Mouse (Mus musculus) midbrain, embryonic 11.5 days (tissue): ENCODE results near the gene Cotl1. TPM values are rescaled to one million over a fixed set of nuclear protein-coding genes. Genes with fewer than 3 reads are reported as not detected.

ENCODE experiments used
- ATAC-seq: fragments of 200-750 bp; cut with Nextera tagmentation; 2 replicates; pipeline ENCODE4 v1.8.0; 2017; ENCODE audit warnings: moderate TSS enrichment, moderate library complexity; ENCODE audit not compliant: low FRiP score
- DNase-seq: peaks from one replicate; pipeline ENCODE4 v3.0.0; 2015; ENCODE audit warnings: low spot score; ENCODE audit errors: missing footprints
- H3K27ac ChIP-seq: fragments of 300-500 bp; sonication (generic); 2 replicates; pipeline ENCODE4 v1.5.1; 2014; ENCODE audit warnings: low read depth, low read length
- H3K27me3 ChIP-seq: fragments of 300-500 bp; sonication (generic); 2 replicates; pipeline ENCODE4 v1.6.1; 2014; ENCODE audit warnings: mild to moderate bottlenecking, low read length, moderate library complexity, mixed read lengths; ENCODE audit not compliant: control insufficient read depth, insufficient read depth
- H3K36me3 ChIP-seq: fragments of 300-500 bp; sonication (generic); 2 replicates; pipeline ENCODE4 v1.6.1; 2014; ENCODE audit warnings: mild to moderate bottlenecking, low read length, moderate library complexity, mixed read lengths; ENCODE audit not compliant: control insufficient read depth, insufficient read depth
- H3K4me1 ChIP-seq: fragments of 300-500 bp; sonication (generic); 2 replicates; pipeline ENCODE4 v1.6.1; 2014; ENCODE audit warnings: low read length; ENCODE audit not compliant: control insufficient read depth, insufficient read depth
- H3K4me2 ChIP-seq: fragments of 300-500 bp; sonication (generic); 2 replicates; pipeline ENCODE4 v1.6.1; 2014; ENCODE audit warnings: mild to moderate bottlenecking, moderate library complexity
- H3K4me3 ChIP-seq: fragments of 300-500 bp; sonication (generic); 2 replicates; pipeline ENCODE4 v1.5.1; 2014; ENCODE audit warnings: low read depth, low read length
- H3K9ac ChIP-seq: fragments of 300-500 bp; sonication (generic); 2 replicates; pipeline ENCODE4 v1.6.1; 2014; ENCODE audit warnings: low read length
- H3K9me3 ChIP-seq: fragments of 300-500 bp; sonication (generic); 2 replicates; pipeline ENCODE4 v1.6.1; 2016; ENCODE audit warnings: low read length; ENCODE audit not compliant: control insufficient read depth
- WGBS: fragments of 180-500 bp; shearing (Covaris S2); extraction: QIAGEN DNeasy Blood & Tissue Kit; methylation state at CpG from one replicate; pipeline ENCODE4 v1.1.7; 2014; 5-methylcytosine and 5-hydroxymethylcytosine counted together
- polyA plus RNA-seq: library from polyadenylated mRNA; unstranded; fragments of >200 nt; fragmentation: Nextera tagmentation; extraction: Ambion mirVana; gene quantifications from 2 replicates; pipeline ENCODE4 v1.2.1, GENCODE M21; 2014

Gene Cotl1
- polyA plus RNA-seq: 411 and 445 TPM in 2 replicates

- WGBS: under 1% methylated on average over 57 of the region's 57 CpGs
- ATAC-seq (peak; percentile 92), DNase-seq (peak; percentile 99)
- peaks cover 33% of the 10 kb centered on the region for H3K4me1 ChIP-seq
- H3K27me3 ChIP-seq: no peaks in the 10 kb centered on the region
- peak within 1 kb of the TSS; percentile 84 for H3K4me2 ChIP-seq
- H3K4me3 ChIP-seq: peak within 1 kb of the TSS; percentile 68
- H3K9me3 ChIP-seq: no peaks in the 10 kb centered on the region
- H3K36me3 ChIP-seq: no peaks in the 10 kb centered on the region
- H3K9ac ChIP-seq: peak within 1 kb of the TSS; percentile 70
- peak within 1 kb of the TSS; percentile 44 for H3K27ac ChIP-seq
Measured at GRCm38 (mm10) chr8:119840275-119840808, at the start of gene Cotl1. Gene Cotl1 (minus strand): TSS chr8:119840544.

- DNase-seq (no peak), ATAC-seq (0 out of 2 replicates have a peak, but pooled peaks have one; percentile 44)
- Histone ChIP-seq H3K4me3 (no peak overlapping the region), H3K36me3 (no peaks in the 10 kb centered on the region), H3K9me3 (no peaks in the 10 kb centered on the region), H3K4me2 (no peak overlapping the region), H3K9ac (no peak overlapping the region), H3K27me3 (no peaks in the 10 kb centered on the region), H3K27ac (no peak overlapping the region), H3K4me1 (no peaks in the 10 kb centered on the region; the same call in 1 of the 2 replicates)
- WGBS: 54% methylated on average over 4 of the region's 4 CpGs
Measured at GRCm38 (mm10) chr8:119888012-119888411, 47.7 kb upstream of the Cotl1 start.

- DNase-seq: peak; percentile 91
- 95% methylated on average over 3 of the region's 3 CpGs for WGBS
- no peaks in the 10 kb centered on the region for H3K27me3 ChIP-seq
- H3K27ac ChIP-seq: no peak overlapping the region
- no peaks in the 10 kb centered on the region; the same call in 1 of the 2 replicates for H3K4me1 ChIP-seq
- H3K9ac ChIP-seq: no peak overlapping the region
- H3K4me2 ChIP-seq: no peak overlapping the region
- no peaks in the 10 kb centered on the region for H3K9me3 ChIP-seq
- no peaks in the 10 kb centered on the region for H3K36me3 ChIP-seq
- H3K4me3 ChIP-seq: no peak overlapping the region
- ATAC-seq: no peak
Measured at GRCm38 (mm10) chr8:119887130-119887529, 46.8 kb upstream of the Cotl1 start.

- no peaks in the 10 kb centered on the region for H3K9me3 ChIP-seq
- DNase-seq (no peak), ATAC-seq (no peak)
- H3K36me3 ChIP-seq: no peaks in the 10 kb centered on the region
- no peaks in the 10 kb centered on the region; the same call in 1 of the 2 replicates for H3K4me1 ChIP-seq
- no peak overlapping the region for H3K4me3 ChIP-seq
- H3K9ac ChIP-seq: 0 out of 2 replicates have a peak overlapping the region, but pooled peaks have one; percentile 9
- no peaks in the 10 kb centered on the region for H3K27me3 ChIP-seq
- no peak overlapping the region for H3K4me2 ChIP-seq
- 37% methylated on average over 3 of the region's 3 CpGs for WGBS
- H3K27ac ChIP-seq: no peak overlapping the region
Measured at GRCm38 (mm10) chr8:119885612-119886011, 45.3 kb upstream of the Cotl1 start.

- Histone ChIP-seq H3K27me3 (no peaks in the 10 kb centered on the region), H3K9ac (no peak overlapping the region), H3K4me1 (no peaks in the 10 kb centered on the region; the same call in 1 of the 2 replicates), H3K4me2 (no peak overlapping the region), H3K27ac (no peak overlapping the region), H3K36me3 (no peaks in the 10 kb centered on the region), H3K4me3 (no peak overlapping the region), H3K9me3 (no peaks in the 10 kb centered on the region)
- ATAC-seq (no peak), DNase-seq (no peak)
- 89% methylated on average over 7 of the region's 7 CpGs for WGBS
Measured at GRCm38 (mm10) chr8:119883281-119883680, 42.9 kb upstream of the Cotl1 start.

- DNase-seq (no peak), ATAC-seq (no peak)
- no peaks in the 10 kb centered on the region for H3K4me1 ChIP-seq
- no peak overlapping the region for H3K4me3 ChIP-seq
- no peak overlapping the region for H3K9ac ChIP-seq
- H3K4me2 ChIP-seq: no peak overlapping the region
- WGBS: 80% methylated on average over 8 of the region's 8 CpGs
- no peaks in the 10 kb centered on the region for H3K27me3 ChIP-seq
- H3K27ac ChIP-seq: no peak overlapping the region
- no peaks in the 10 kb centered on the region for H3K9me3 ChIP-seq
- H3K36me3 ChIP-seq: no peaks in the 10 kb centered on the region
Measured at GRCm38 (mm10) chr8:119881917-119882316, 41.6 kb upstream of the Cotl1 start.

- WGBS: 87% methylated on average over 6 of the region's 6 CpGs
- no peaks in the 10 kb centered on the region for H3K27me3 ChIP-seq
- H3K9me3 ChIP-seq: no peaks in the 10 kb centered on the region
- ATAC-seq (no peak), DNase-seq (no peak)
- 0 out of 2 replicates have a peak, but pooled peaks cover 2% of the 10 kb centered on the region for H3K36me3 ChIP-seq
- no peak overlapping the region for H3K27ac ChIP-seq
- H3K4me3 ChIP-seq: no peak overlapping the region
- H3K9ac ChIP-seq: no peak overlapping the region
- H3K4me1 ChIP-seq: no peaks in the 10 kb centered on the region
- H3K4me2 ChIP-seq: no peak overlapping the region
Measured at GRCm38 (mm10) chr8:119881301-119881700, 41.0 kb upstream of the Cotl1 start.

GRCm38 (mm10) chr8:119873181-119873580 lies 32.8 kb upstream of the Cotl1 start:
- peaks cover 9% of the 10 kb centered on the region; the same call in 1 of the 2 replicates for H3K9me3 ChIP-seq
- H3K4me2 ChIP-seq: no peak overlapping the region
- H3K4me1 ChIP-seq: no peaks in the 10 kb centered on the region
- WGBS: 96% methylated on average over 1 of the region's 1 CpGs
- H3K27me3 ChIP-seq: no peaks in the 10 kb centered on the region
- H3K4me3 ChIP-seq: no peak overlapping the region
- no peak overlapping the region for H3K9ac ChIP-seq
- ATAC-seq (no peak), DNase-seq (no peak)
- H3K27ac ChIP-seq: no peak overlapping the region
- H3K36me3 ChIP-seq: peaks cover 22% of the 10 kb centered on the region

- DNase-seq: no peak
- 81% methylated on average over 20 of the region's 20 CpGs for WGBS
- Histone ChIP-seq H3K36me3 (peaks cover 20% of the 10 kb centered on the region), H3K9ac (no peak overlapping the region), H3K27ac (no peak overlapping the region), H3K4me1 (no peaks in the 10 kb centered on the region), H3K4me2 (no peak overlapping the region), H3K4me3 (no peak overlapping the region), H3K9me3 (peaks cover 9% of the 10 kb centered on the region; the same call in 1 of the 2 replicates), H3K27me3 (no peaks in the 10 kb centered on the region)
- ATAC-seq: no peak
Measured at GRCm38 (mm10) chr8:119869616-119870015, 29.3 kb upstream of the Cotl1 start.
